ENCODE assay signal across 16 mouse cellular contexts in the genomic region with DNA sequence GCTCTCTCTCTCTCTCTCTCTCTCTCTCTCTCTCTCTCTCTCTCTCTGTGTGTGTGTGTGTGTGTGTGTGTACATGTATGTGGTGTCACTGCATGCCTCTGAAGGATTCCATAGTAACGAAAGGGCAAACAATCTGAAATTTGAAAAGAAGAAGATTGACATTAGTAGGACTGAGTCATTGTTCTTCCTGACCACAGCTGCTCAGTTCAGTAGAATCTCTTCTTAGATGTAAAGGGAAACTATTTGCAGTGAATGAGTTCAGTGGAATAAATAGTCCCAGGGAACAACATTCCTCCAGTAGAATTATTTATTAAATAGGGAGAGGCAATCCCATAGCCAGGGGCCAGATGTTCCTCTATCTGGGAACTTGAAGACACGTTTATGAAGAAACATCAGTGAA. TPM values are rescaled to one million over a fixed set of nuclear protein-coding genes. Genes with fewer than 3 reads are reported as not detected.
"Had no signal": no experiment of that assay in that cellular context is flagged by ENCODE, and none has a peak within 500 bp of the region (broad histone marks: within the 10 kb centered on the region; RNA-seq: fewer than 3 reads in every experiment).

No protein-coding gene starts in this region.

- H3K9ac ChIP-seq: neural tube, embryonic 13.5 days; neural tube, embryonic 15.5 days; stomach, embryonic 15.5 days had no signal

- H3K4me1 ChIP-seq: neural tube, embryonic 13.5 days; neural tube, embryonic 15.5 days; stomach, embryonic 15.5 days had no signal

- H3K36me3 ChIP-seq: neural tube, embryonic 13.5 days; neural tube, embryonic 15.5 days; stomach, embryonic 15.5 days had no signal

- DNase-seq: retina, postnatal 1 day; right cerebral cortex, adult 18-20 months; right cerebral cortex, postnatal 14 days; right cerebral cortex, postnatal 25 days; right cerebral cortex, postnatal 4 days; spleen, adult 18-20 months; thymus, adult 18-20 months; thymus, adult 2 months; thymus, postnatal 14 days; thymus, postnatal 25 days; thymus, postnatal 36 days had no signal

- H3K27me3 ChIP-seq: neural tube, embryonic 13.5 days; neural tube, embryonic 15.5 days; stomach, embryonic 15.5 days had no signal

- H3K9me3 ChIP-seq: neural tube, embryonic 13.5 days; neural tube, embryonic 15.5 days; stomach, embryonic 15.5 days had no signal

- H3K27ac ChIP-seq: neural tube, embryonic 13.5 days; neural tube, embryonic 15.5 days; stomach, embryonic 15.5 days; stomach, postnatal 0 days had no signal

- H3K4me3 ChIP-seq: neural tube, embryonic 13.5 days; neural tube, embryonic 15.5 days; stomach, embryonic 15.5 days had no signal

- H3K4me2 ChIP-seq: neural tube, embryonic 13.5 days; neural tube, embryonic 15.5 days; stomach, embryonic 15.5 days had no signal

RNA-seq across cellular contexts. Expression of gene Adamts12, which starts 40.5 kb away (rescaled TPM):
- total RNA-seq: neutrophil, adult 5-6 weeks had no signal
